Mouse (Mus musculus): ENCODE measurements around the gene Bsx.

- no peak for TF ChIP-seq CTCF (IDR thresholded peaks at IDR 0.05; ENCODE audit: borderline replicate concordance, insufficient read depth, low read depth, low read length)
- TF ChIP-seq POLR2A (IDR thresholded peaks at IDR 0.05; ENCODE audit: borderline replicate concordance, insufficient read depth, low read length), result no peak
These were observed 11.7 kb downstream of the Bsx start for GRCm38 (mm10) chr9:40885669-40886068.
